ENCODE assay signal across 33 mouse cellular contexts in genomic region chr1:23929410-23929809, GRCm38 (mm10). TPM values are rescaled to one million over a fixed set of nuclear protein-coding genes. Genes with fewer than 3 reads are reported as not detected.
DNase-seq lines count a peak whose midpoint lies in the region; ATAC-seq and TF ChIP-seq lines count a peak whose summit lies in the region.
"Had no signal": no experiment of that assay in that cellular context is flagged by ENCODE, and none has a peak within 500 bp of the region (broad histone marks: within the 10 kb centered on the region; RNA-seq: fewer than 3 reads in every experiment).

No protein-coding gene starts in this region.

- H3K27me3 ChIP-seq in hindbrain, embryonic 13.5 days: no peaks in the 10 kb centered on the region
- no peaks in the 10 kb centered on the region for H3K27me3 ChIP-seq in forebrain, embryonic 14.5 days (replicated peaks; ENCODE audit: control insufficient read depth, insufficient read depth, low read length)
- H3K27me3 ChIP-seq: embryonic facial prominence, embryonic 13.5 days; forebrain, embryonic 12.5 days; heart, embryonic 12.5 days; heart, embryonic 15.5 days; hindbrain, embryonic 15.5 days; intestine, embryonic 15.5 days; kidney, embryonic 15.5 days had no signal

- no peaks in the 10 kb centered on the region for H3K9me3 ChIP-seq in ES-E14 (ENCODE audit: control insufficient read depth, insufficient read depth, low read depth, low read length)
- H3K9me3 ChIP-seq in hindbrain, embryonic 13.5 days: no peaks in the 10 kb centered on the region
- H3K9me3 ChIP-seq in forebrain, embryonic 14.5 days (replicated peaks; ENCODE audit: control insufficient read depth, low read length): no peaks in the 10 kb centered on the region
- H3K9me3 ChIP-seq: embryonic facial prominence, embryonic 13.5 days; forebrain, embryonic 12.5 days; hindbrain, embryonic 15.5 days; intestine, embryonic 15.5 days; kidney, embryonic 15.5 days had no signal

- peak; percentile 20 for DNase-seq in 3134 (ENCODE audit: extremely low read depth, insufficient read length, low spot score)
- DNase-seq in 416B (ENCODE audit: low read depth): peak; percentile 51
- DNase-seq in ES-E14 (ENCODE audit: low read depth, low spot score): no peak
- peak; percentile 26 for DNase-seq in R1 (ENCODE audit: low read depth, low spot score)
- DNase-seq in adrenal gland, adult 8-10 months: no peak
- DNase-seq in forebrain, embryonic 14.5 days (ENCODE audit: low spot score): no peak
- DNase-seq in frontal cortex, adult 2 months (ENCODE audit: extremely low spot score in 1 of 2, low spot score in 1 of 2): no peak
- DNase-seq: adrenal gland, postnatal 10 days; adrenal gland, postnatal 36 days; B cell, adult 2 months; cerebellum, adult 11 months; cerebellum, adult 8-10 months; cerebellum, postnatal 10 days; cerebellum, postnatal 36 days; embryo, embryonic 11 days; gastrocnemius, postnatal 25 days; heart, adult 18-20 months; heart, postnatal 10 days; heart, postnatal 4 days; kidney, adult 11 months; kidney, adult 8-10 months had no signal

- in situ Hi-C loops in ES-E14 (cut with MboI; ENCODE audit: low sequenced_read_pairs in 2 of 2, unreplicated experiment in 2 of 2): no loop called here

- H3K4me1 ChIP-seq in ES-E14 (ENCODE audit: control insufficient read depth in 2 of 2, insufficient read depth in 2 of 2, low read length in 2 of 2, poor library complexity in 1 of 2): no peaks in the 10 kb centered on the region
- no peaks in the 10 kb centered on the region for H3K4me1 ChIP-seq in hindbrain, embryonic 13.5 days (replicated peaks)
- no peaks in the 10 kb centered on the region for H3K4me1 ChIP-seq in forebrain, embryonic 14.5 days (ENCODE audit: control insufficient read depth, insufficient read depth, low read length)
- H3K4me1 ChIP-seq: embryonic facial prominence, embryonic 10.5 days; embryonic facial prominence, embryonic 13.5 days; forebrain, embryonic 12.5 days; heart, embryonic 12.5 days; heart, embryonic 15.5 days; hindbrain, embryonic 15.5 days; intestine, embryonic 15.5 days; kidney, embryonic 15.5 days had no signal

- H3K4me3 ChIP-seq in ES-E14 (ENCODE audit: insufficient read depth in 1 of 2, low read depth in 1 of 2, low read length in 2 of 2, poor library complexity in 1 of 2, severe bottlenecking in 1 of 2): no peak overlapping the region
- no peak overlapping the region for H3K4me3 ChIP-seq in hindbrain, embryonic 13.5 days
- no peak overlapping the region for H3K4me3 ChIP-seq in forebrain, embryonic 14.5 days (ENCODE audit: low read depth, low read length)
- H3K4me3 ChIP-seq: embryonic facial prominence, embryonic 10.5 days; embryonic facial prominence, embryonic 13.5 days; erythroblast, embryonic 14.5 days; forebrain, embryonic 12.5 days; heart, embryonic 12.5 days; heart, embryonic 15.5 days; hindbrain, embryonic 15.5 days; intestine, embryonic 15.5 days; kidney, embryonic 15.5 days had no signal

- no peak overlapping the region for H3K4me2 ChIP-seq in hindbrain, embryonic 13.5 days
- H3K4me2 ChIP-seq in forebrain, embryonic 14.5 days (ENCODE audit: low read length): no peak overlapping the region
- H3K4me2 ChIP-seq: embryonic facial prominence, embryonic 13.5 days; forebrain, embryonic 12.5 days; heart, embryonic 12.5 days; heart, embryonic 15.5 days; hindbrain, embryonic 15.5 days; intestine, embryonic 15.5 days; kidney, embryonic 15.5 days had no signal

- no peak for ATAC-seq in hindbrain, embryonic 13.5 days (ENCODE audit: low FRiP score)
- no peak for ATAC-seq in forebrain, embryonic 14.5 days
- ATAC-seq: activated CD4-positive, CD25-positive, alpha-beta regulatory T cell, adult 4 months; forebrain, embryonic 16.5 days; intestine, embryonic 15.5 days had no signal

- H3K9ac ChIP-seq in ES-E14 (ENCODE audit: insufficient read depth, low read depth, low read length, poor library complexity, severe bottlenecking): no peak overlapping the region
- no peak overlapping the region for H3K9ac ChIP-seq in hindbrain, embryonic 13.5 days
- H3K9ac ChIP-seq in forebrain, embryonic 14.5 days (ENCODE audit: low read length): no peak overlapping the region
- H3K9ac ChIP-seq: embryonic facial prominence, embryonic 13.5 days; forebrain, embryonic 12.5 days; heart, embryonic 12.5 days; heart, embryonic 15.5 days; hindbrain, embryonic 15.5 days; intestine, embryonic 15.5 days; kidney, embryonic 15.5 days had no signal

- no peak overlapping the region for H3K27ac ChIP-seq in ES-E14 (ENCODE audit: insufficient read depth, low read depth, low read length, poor library complexity, severe bottlenecking)
- H3K27ac ChIP-seq in hindbrain, embryonic 13.5 days: no peak overlapping the region
- no peak overlapping the region for H3K27ac ChIP-seq in forebrain, embryonic 14.5 days (ENCODE audit: low read depth, low read length)
- H3K27ac ChIP-seq: embryonic facial prominence, embryonic 10.5 days; embryonic facial prominence, embryonic 13.5 days; forebrain, embryonic 12.5 days; heart, embryonic 15.5 days; hindbrain, embryonic 15.5 days; intestine, embryonic 15.5 days; kidney, embryonic 15.5 days had no signal

- 97% methylated on average over 6 of the region's 6 CpGs for WGBS in hindbrain, embryonic 13.5 days
- whole genome bisulfite sequencing in forebrain, embryonic 14.5 days: 93% methylated on average over 6 of the region's 6 CpGs

- no peaks in the 10 kb centered on the region for H3K36me3 ChIP-seq in ES-E14 (ENCODE audit: control insufficient read depth, insufficient read depth, low read length, poor library complexity, severe bottlenecking)
- H3K36me3 ChIP-seq in hindbrain, embryonic 13.5 days: no peaks in the 10 kb centered on the region
- no peaks in the 10 kb centered on the region for H3K36me3 ChIP-seq in forebrain, embryonic 14.5 days (ENCODE audit: control insufficient read depth, insufficient read depth, low read length)
- H3K36me3 ChIP-seq: embryonic facial prominence, embryonic 10.5 days; embryonic facial prominence, embryonic 13.5 days; forebrain, embryonic 12.5 days; heart, embryonic 12.5 days; heart, embryonic 15.5 days; hindbrain, embryonic 15.5 days; intestine, embryonic 15.5 days; kidney, embryonic 15.5 days had no signal

TF ChIP-seq in ES-E14, 5 proteins besides CTCF, POLR2A, EP300 and RAD21:
- TF ChIP-seq CHD2 (IDR thresholded peaks at IDR 0.05; ENCODE audit: low read depth, low read length): no peak
- no peak for TF ChIP-seq HCFC1 (IDR thresholded peaks at IDR 0.05; ENCODE audit: borderline replicate concordance, insufficient read depth, low read length)
- TF ChIP-seq MAFK (IDR thresholded peaks at IDR 0.05; ENCODE audit: insufficient read depth, low read depth, low read length): 0 out of 2 replicates have a peak, but pooled peaks have one; percentile 48

RNA-seq across cellular contexts. Expression of gene Smap1, which starts 7.3 kb away (rescaled TPM):
- total RNA-seq in ES-E14 (2012; rRNA removed): 36.3 and 41.3 TPM in 2 replicates
- total RNA-seq in adrenal gland, adult 8-10 months (2022): 10 to 100 TPM; 49.1 to 61.4 (median 52.3) TPM
- polyA plus RNA-seq in hindbrain, embryonic 13.5 days (2015; fragmentation: Nextera tagmentation; extraction: Ambion mirVana): 75.1 and 77.3 TPM in 2 replicates
- 46.1 and 53.7 TPM in 2 replicates for polyA plus RNA-seq in forebrain, embryonic 14.5 days (2014; fragmentation: Nextera tagmentation; extraction: Ambion mirVana)
- polyA plus RNA-seq in frontal cortex, adult 2 months (2012; rRNA removed): 196 and 214 TPM in 2 replicates

Comparison
In these comparisons a context has a peak if more than half of its experiments do, and no peak if none do; other contexts are left out.
1. DNase-seq: peak in 3134 (single experiment), 416B (single experiment) and R1 (single experiment); none in ES-E14 (single experiment), adrenal gland, adult 8-10 months (single experiment), forebrain, embryonic 14.5 days (single experiment) and frontal cortex, adult 2 months (0 of 2).